Mouse (Mus musculus) heart, adult 2 months (tissue): ENCODE data around the gene Szrd1.

ENCODE experiments used
- CTCF ChIP-seq: fragments of 200-600 bp; IDR thresholded peaks from 2 replicates; pipeline ENCODE4 v1.8.1; 2022; ENCODE audit warnings: antibody characterized with exemption, mild to moderate bottlenecking, moderate library complexity
- POLR2A ChIP-seq: fragments of 200-500 bp; IDR thresholded peaks from 2 replicates; pipeline ENCODE4 v1.6.1; 2011; ENCODE audit warnings: mild to moderate bottlenecking, low read depth, low read length, control low read depth; ENCODE audit not compliant: insufficient read depth

GRCm38 (mm10) chr4:141157485-141157884 is 17.9 kb upstream of the Szrd1 start:
- no peak for TF ChIP-seq CTCF
- TF ChIP-seq POLR2A = no peak
